Mouse (Mus musculus) forebrain, embryonic 10.5 days (tissue): ENCODE results near the gene Tcp11l1. TPM values are rescaled to one million over a fixed set of nuclear protein-coding genes. Genes with fewer than 3 reads are reported as not detected.

ENCODE experiments used
- DNase-seq: peaks from one replicate; pipeline ENCODE4 v3.0.0-alpha.2; 2017; ENCODE audit warnings: low spot score; ENCODE audit errors: extremely low spot score
- H3K27ac ChIP-seq: fragments of 300-500 bp; sonication (generic); 2 replicates; pipeline ENCODE4 v1.5.1; 2016; ENCODE audit warnings: mild to moderate bottlenecking
- H3K27me3 ChIP-seq: fragments of 300-500 bp; sonication (generic); 2 replicates; pipeline ENCODE4 v1.6.1; 2016; ENCODE audit warnings: mild to moderate bottlenecking; ENCODE audit not compliant: poor library complexity, severe bottlenecking
- H3K36me3 ChIP-seq: fragments of 300-500 bp; sonication (generic); replicated peaks from 2 replicates; pipeline ENCODE4 v1.6.1; 2016; ENCODE audit warnings: mild to moderate bottlenecking, moderate library complexity
- H3K4me1 ChIP-seq: fragments of 300-500 bp; sonication (generic); 2 replicates; pipeline ENCODE4 v1.6.1; 2016
- H3K4me3 ChIP-seq: fragments of 300-500 bp; sonication (generic); 2 replicates; pipeline ENCODE4 v1.5.1; 2016; ENCODE audit warnings: mild to moderate bottlenecking, moderate library complexity
- H3K9me3 ChIP-seq: fragments of 300-500 bp; sonication (generic); 2 replicates; pipeline ENCODE4 v1.6.1; 2016; ENCODE audit warnings: mild to moderate bottlenecking, moderate library complexity
- WGBS: fragments of 180-500 bp; shearing (Covaris S2); methylation state at CpG from one replicate; pipeline ENCODE4 v1.1.7; 2016; 5-methylcytosine and 5-hydroxymethylcytosine counted together
- polyA plus RNA-seq: library from polyadenylated mRNA; unstranded; fragments of >200 nt; fragmentation: Nextera tagmentation; extraction: Ambion mirVana; gene quantifications from 2 replicates; pipeline ENCODE4 v1.2.1, GENCODE M21; 2016

Gene Tcp11l1
- polyA plus RNA-seq, 1 experiment from 2014 or later = 54.7 TPM

DNA sequence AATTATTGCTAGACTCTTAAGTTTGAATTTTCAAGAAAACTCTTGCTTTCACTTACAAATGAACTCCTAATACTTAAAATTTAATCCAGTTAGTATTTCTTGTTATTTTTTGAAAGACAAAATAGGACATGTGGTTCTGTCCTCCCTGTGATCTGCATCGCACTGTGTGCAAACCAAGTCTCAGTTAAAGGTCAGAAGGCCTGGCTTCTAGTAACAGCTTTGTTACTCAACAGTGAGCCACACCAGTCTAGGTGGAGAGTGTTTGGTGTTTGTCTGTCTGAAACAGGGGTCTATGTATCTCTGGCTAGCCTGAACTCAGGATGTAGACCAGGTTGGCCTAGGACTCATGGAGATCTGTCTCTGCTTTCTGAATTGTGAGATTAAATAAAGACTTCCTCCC, 53.3 kb downstream of the Tcp11l1 start:
- Histone ChIP-seq H3K27me3 (no peaks in the 10 kb centered on the region), H3K4me3 (no peak overlapping the region), H3K27ac (no peak overlapping the region), H3K36me3 (peaks cover 96% of the 10 kb centered on the region), H3K9me3 (no peaks in the 10 kb centered on the region), H3K4me1 (no peaks in the 10 kb centered on the region)
- no peak for DNase-seq
- 96% methylated on average over 1 of the region's 1 CpGs for WGBS

DNA sequence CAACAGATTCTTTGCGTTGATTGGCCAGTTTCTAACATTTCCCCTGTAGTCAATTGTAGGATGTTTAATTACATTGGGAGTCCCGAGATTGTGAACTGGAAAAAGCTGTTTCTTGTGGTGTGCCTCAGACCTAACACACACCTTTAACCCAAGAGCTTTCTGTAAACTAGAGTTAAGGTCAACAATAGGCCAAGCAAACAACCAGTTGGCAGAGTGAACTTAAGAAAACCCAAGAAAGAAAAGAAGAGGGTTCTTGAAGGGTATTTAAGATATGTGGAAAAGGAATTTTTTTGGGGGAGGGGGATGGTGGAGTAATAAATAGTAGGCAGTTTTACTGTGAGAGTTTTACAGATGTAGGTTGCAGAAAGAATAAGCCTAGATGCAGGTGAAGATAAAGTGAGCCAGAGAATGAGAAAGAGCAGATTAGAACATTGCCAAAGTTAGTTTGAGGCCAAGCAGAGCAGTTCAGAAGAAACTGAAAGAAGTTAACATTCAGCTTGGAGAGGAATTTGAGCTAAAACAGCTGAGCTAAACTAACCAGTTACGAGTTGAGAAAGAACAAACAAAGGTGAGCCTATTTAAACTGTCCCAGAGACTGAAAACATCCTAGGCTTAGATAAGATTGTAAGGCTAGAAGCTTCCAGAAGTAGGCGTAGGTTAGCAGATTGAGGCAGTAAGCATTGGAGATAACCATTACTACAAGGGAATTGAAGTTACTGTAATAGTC, 95.8 kb downstream of the Tcp11l1 start:
- H3K4me3 ChIP-seq = no peak overlapping the region
- no peaks in the 10 kb centered on the region for H3K27me3 ChIP-seq
- H3K36me3 ChIP-seq = peaks cover 54% of the 10 kb centered on the region
- DNase-seq = no peak
- no peaks in the 10 kb centered on the region for H3K4me1 ChIP-seq
- 92% methylated on average over 4 of the region's 4 CpGs for WGBS
- H3K9me3 ChIP-seq = no peaks in the 10 kb centered on the region
- H3K27ac ChIP-seq = no peak overlapping the region

DNA sequence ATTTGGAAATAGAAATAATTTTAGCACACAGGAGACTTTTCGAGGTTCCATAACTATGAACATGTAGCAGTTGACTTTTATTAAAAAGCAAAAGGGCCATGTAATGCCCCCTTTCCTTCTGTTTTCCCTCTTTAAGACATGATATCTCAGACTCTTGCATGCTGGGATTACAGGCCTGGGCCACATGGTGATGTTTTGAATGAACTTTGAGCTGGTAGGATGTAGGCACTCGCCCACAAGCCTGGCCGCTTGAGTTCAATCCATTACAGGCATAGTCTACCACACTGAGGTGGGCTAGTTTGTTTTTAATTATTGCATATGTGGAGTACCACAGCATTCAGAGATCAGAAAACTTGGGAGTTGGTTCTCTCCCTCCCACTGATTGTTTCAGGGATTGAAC, 97.2 kb downstream of the Tcp11l1 start:
- no peak for DNase-seq
- 96% methylated on average over 3 of the region's 3 CpGs for WGBS
- H3K4me1 ChIP-seq = no peaks in the 10 kb centered on the region
- peaks cover 64% of the 10 kb centered on the region for H3K36me3 ChIP-seq
- H3K27me3 ChIP-seq = no peaks in the 10 kb centered on the region
- no peak overlapping the region for H3K4me3 ChIP-seq
- no peaks in the 10 kb centered on the region for H3K9me3 ChIP-seq
- no peak overlapping the region for H3K27ac ChIP-seq

Other genes with a start within 250 kb of the Tcp11l1 start
- 6.7 and 6.9 TPM in 2 replicates for gene Hipk3, start 217.7 kb downstream of the Tcp11l1 start, polyA plus RNA-seq
- gene Cstf3, start 121.6 kb downstream of the Tcp11l1 start, polyA plus RNA-seq = 96.5 and 104 TPM in 2 replicates
- gene Pin1rt1, start 4.2 kb upstream of the Tcp11l1 start, polyA plus RNA-seq = 0.12 and 0.14 TPM in 2 replicates
- 3.2 and 3.7 TPM in 2 replicates for gene Depdc7, start 30.7 kb upstream of the Tcp11l1 start, polyA plus RNA-seq
- 11.5 and 11.8 TPM in 2 replicates for gene Qser1, start 104.6 kb upstream of the Tcp11l1 start, polyA plus RNA-seq
- 0.71 and 0.77 TPM in 2 replicates for gene Prrg4, start 137.7 kb upstream of the Tcp11l1 start, polyA plus RNA-seq
- gene Ccdc73, start 155.6 kb upstream of the Tcp11l1 start, polyA plus RNA-seq = 2.9 and 4.5 TPM in 2 replicates